Mouse (Mus musculus): ENCODE measurements around the gene Tmem108. TPM values are rescaled to one million over a fixed set of nuclear protein-coding genes. Genes with fewer than 3 reads are reported as not detected.

The Tmem108 gene
- polyA plus RNA-seq, 1 experiment from 2014 or later: 34.2 TPM

GRCm38 (mm10) chr9:103595190-103595837 lies 166.3 kb downstream of the Tmem108 start:
- Histone ChIP-seq H3K4me1 (replicated peaks; ENCODE audit: control insufficient read depth, insufficient read depth, low read length) (peaks cover 32% of the 10 kb centered on the region), H3K9me3 (ENCODE audit: control insufficient read depth, low read length) (no peaks in the 10 kb centered on the region), H3K4me2 (replicated peaks) (no peak overlapping the region), H3K9ac (no peak overlapping the region), H3K36me3 (replicated peaks; ENCODE audit: control insufficient read depth, insufficient read depth) (no peaks in the 10 kb centered on the region), H3K27ac (peak overlapping the region; percentile 82), H3K4me3 (replicated peaks; ENCODE audit: low read length) (no peak overlapping the region), H3K27me3 (ENCODE audit: control insufficient read depth, insufficient read depth, low read length) (no peaks in the 10 kb centered on the region)
- peak; percentile 98 for DNase-seq (ENCODE audit: low spot score)
- peak; percentile 84 for ATAC-seq (ENCODE audit: low FRiP score)
- 18% methylated on average over 6 of the region's 6 CpGs for WGBS

- Histone ChIP-seq H3K27ac (peak overlapping the region; percentile 82), H3K4me1 (replicated peaks; ENCODE audit: control insufficient read depth, insufficient read depth, low read length) (peaks cover 32% of the 10 kb centered on the region), H3K27me3 (ENCODE audit: control insufficient read depth, insufficient read depth, low read length) (no peaks in the 10 kb centered on the region), H3K9ac (no peak overlapping the region), H3K4me2 (replicated peaks) (no peak overlapping the region), H3K36me3 (replicated peaks; ENCODE audit: control insufficient read depth, insufficient read depth) (no peaks in the 10 kb centered on the region), H3K4me3 (replicated peaks; ENCODE audit: low read length) (no peak overlapping the region), H3K9me3 (ENCODE audit: control insufficient read depth, low read length) (no peaks in the 10 kb centered on the region)
- DNase-seq (ENCODE audit: low spot score) (no peak), ATAC-seq (ENCODE audit: low FRiP score) (no peak)
- 75% methylated on average over 7 of the region's 7 CpGs for WGBS
Observed at GRCm38 (mm10) chr9:103594423-103595189, 167.0 kb downstream of the Tmem108 start.

GRCm38 (mm10) chr9:103593079-103593478 lies 168.6 kb downstream of the Tmem108 start:
- H3K9me3 ChIP-seq (ENCODE audit: control insufficient read depth, low read length): no peaks in the 10 kb centered on the region
- DNase-seq (ENCODE audit: low spot score): no peak

GRCm38 (mm10) chr9:103591962-103592361 lies 169.7 kb downstream of the Tmem108 start:
- Histone ChIP-seq H3K4me1 (replicated peaks; ENCODE audit: control insufficient read depth, insufficient read depth, low read length) (peaks cover 32% of the 10 kb centered on the region), H3K9ac (no peak overlapping the region), H3K36me3 (replicated peaks; ENCODE audit: control insufficient read depth, insufficient read depth) (no peaks in the 10 kb centered on the region), H3K4me2 (replicated peaks) (no peak overlapping the region), H3K9me3 (ENCODE audit: control insufficient read depth, low read length) (no peaks in the 10 kb centered on the region), H3K4me3 (replicated peaks; ENCODE audit: low read length) (no peak overlapping the region), H3K27ac (no peak overlapping the region), H3K27me3 (ENCODE audit: control insufficient read depth, insufficient read depth, low read length) (no peaks in the 10 kb centered on the region)
- DNase-seq (ENCODE audit: low spot score): no peak
- ATAC-seq (ENCODE audit: low FRiP score): no peak
- 85% methylated on average over 4 of the region's 4 CpGs for WGBS

More at GRCm38 (mm10) chr9:103593079-103593478, 168.6 kb downstream of the Tmem108 start:
- no peak overlapping the region for H3K9ac ChIP-seq
- no peak overlapping the region for H3K4me2 ChIP-seq (replicated peaks)
- H3K36me3 ChIP-seq (replicated peaks; ENCODE audit: control insufficient read depth, insufficient read depth): no peaks in the 10 kb centered on the region
- whole genome bisulfite sequencing: 38% methylated on average over 4 of the region's 4 CpGs
- no peak overlapping the region for H3K27ac ChIP-seq
- H3K4me1 ChIP-seq (replicated peaks; ENCODE audit: control insufficient read depth, insufficient read depth, low read length): peaks cover 32% of the 10 kb centered on the region
- H3K27me3 ChIP-seq (ENCODE audit: control insufficient read depth, insufficient read depth, low read length): no peaks in the 10 kb centered on the region
- H3K4me3 ChIP-seq (replicated peaks; ENCODE audit: low read length): no peak overlapping the region
- no peak for ATAC-seq (ENCODE audit: low FRiP score)

- Histone ChIP-seq H3K36me3 (replicated peaks; ENCODE audit: control insufficient read depth, insufficient read depth) (no peaks in the 10 kb centered on the region), H3K4me2 (replicated peaks) (no peak overlapping the region), H3K4me3 (replicated peaks; ENCODE audit: low read length) (no peak overlapping the region), H3K27me3 (ENCODE audit: control insufficient read depth, insufficient read depth, low read length) (no peaks in the 10 kb centered on the region), H3K4me1 (replicated peaks; ENCODE audit: control insufficient read depth, insufficient read depth, low read length) (peaks cover 29% of the 10 kb centered on the region), H3K27ac (no peak overlapping the region), H3K9me3 (ENCODE audit: control insufficient read depth, low read length) (no peaks in the 10 kb centered on the region), H3K9ac (no peak overlapping the region)
- no peak for DNase-seq (ENCODE audit: low spot score)
- no peak for ATAC-seq (ENCODE audit: low FRiP score)
- 92% methylated on average over 5 of the region's 5 CpGs for WGBS
Observed at GRCm38 (mm10) chr9:103590801-103591200, 170.8 kb downstream of the Tmem108 start.

GRCm38 (mm10) chr9:103584865-103585264 lies 176.8 kb downstream of the Tmem108 start:
- H3K9ac ChIP-seq: no peak overlapping the region
- ATAC-seq (ENCODE audit: low FRiP score) (peak; percentile 80), DNase-seq (ENCODE audit: low spot score) (peak; percentile 44)
- no peaks in the 10 kb centered on the region for H3K36me3 ChIP-seq (replicated peaks; ENCODE audit: control insufficient read depth, insufficient read depth)
- no peak overlapping the region for H3K4me3 ChIP-seq (replicated peaks; ENCODE audit: low read length)
- 0 out of 2 replicates have a peak overlapping the region, but pooled peaks have one; percentile 26 for H3K27ac ChIP-seq
- WGBS: 45% methylated on average over 4 of the region's 4 CpGs
- no peak overlapping the region for H3K4me2 ChIP-seq (replicated peaks)
- H3K9me3 ChIP-seq (ENCODE audit: control insufficient read depth, low read length): no peaks in the 10 kb centered on the region
- 0 out of 2 replicates have a peak, but pooled peaks cover 8% of the 10 kb centered on the region for H3K4me1 ChIP-seq (replicated peaks; ENCODE audit: control insufficient read depth, insufficient read depth, low read length)
- no peaks in the 10 kb centered on the region for H3K27me3 ChIP-seq (ENCODE audit: control insufficient read depth, insufficient read depth, low read length)

GRCm38 (mm10) chr9:103582249-103582961 lies 179.2 kb downstream of the Tmem108 start:
- ATAC-seq (ENCODE audit: low FRiP score) (no peak), DNase-seq (ENCODE audit: low spot score) (no peak)
- no peaks in the 10 kb centered on the region for H3K27me3 ChIP-seq (ENCODE audit: control insufficient read depth, insufficient read depth, low read length)
- H3K36me3 ChIP-seq (replicated peaks; ENCODE audit: control insufficient read depth, insufficient read depth): no peaks in the 10 kb centered on the region
- H3K9ac ChIP-seq: no peak overlapping the region
- H3K4me3 ChIP-seq (replicated peaks; ENCODE audit: low read length): no peak overlapping the region
- no peaks in the 10 kb centered on the region for H3K9me3 ChIP-seq (ENCODE audit: control insufficient read depth, low read length)
- H3K4me2 ChIP-seq (replicated peaks): no peak overlapping the region
- no peak overlapping the region for H3K27ac ChIP-seq
- peaks cover 16% of the 10 kb centered on the region for H3K4me1 ChIP-seq (replicated peaks; ENCODE audit: control insufficient read depth, insufficient read depth, low read length)
- WGBS: 90% methylated on average over 10 of the region's 10 CpGs

GRCm38 (mm10) chr9:103580621-103581020 lies 181.0 kb downstream of the Tmem108 start:
- Histone ChIP-seq H3K27me3 (ENCODE audit: control insufficient read depth, insufficient read depth, low read length) (no peaks in the 10 kb centered on the region), H3K9me3 (ENCODE audit: control insufficient read depth, low read length) (no peaks in the 10 kb centered on the region), H3K4me1 (replicated peaks; ENCODE audit: control insufficient read depth, insufficient read depth, low read length) (peaks cover 15% of the 10 kb centered on the region), H3K9ac (no peak overlapping the region), H3K27ac (no peak overlapping the region), H3K4me3 (replicated peaks; ENCODE audit: low read length) (no peak overlapping the region), H3K4me2 (replicated peaks) (no peak overlapping the region), H3K36me3 (replicated peaks; ENCODE audit: control insufficient read depth, insufficient read depth) (no peaks in the 10 kb centered on the region)
- 89% methylated on average over 6 of the region's 6 CpGs for WGBS
- ATAC-seq (ENCODE audit: low FRiP score) (no peak), DNase-seq (ENCODE audit: low spot score) (no peak)

- Histone ChIP-seq H3K4me2 (replicated peaks) (no peak overlapping the region), H3K36me3 (replicated peaks; ENCODE audit: control insufficient read depth, insufficient read depth) (no peaks in the 10 kb centered on the region), H3K27ac (no peak overlapping the region), H3K9ac (no peak overlapping the region), H3K4me3 (replicated peaks; ENCODE audit: low read length) (no peak overlapping the region), H3K9me3 (ENCODE audit: control insufficient read depth, low read length) (no peaks in the 10 kb centered on the region), H3K4me1 (replicated peaks; ENCODE audit: control insufficient read depth, insufficient read depth, low read length) (peaks cover 17% of the 10 kb centered on the region), H3K27me3 (ENCODE audit: control insufficient read depth, insufficient read depth, low read length) (no peaks in the 10 kb centered on the region)
- ATAC-seq (ENCODE audit: low FRiP score) (no peak), DNase-seq (ENCODE audit: low spot score) (no peak)
- 95% methylated on average over 4 of the region's 4 CpGs for WGBS
Observed at GRCm38 (mm10) chr9:103580186-103580585, 181.5 kb downstream of the Tmem108 start.

All from hindbrain, embryonic 14.5 days (tissue).